Mouse (Mus musculus): ENCODE measurements around the gene Sipa1. TPM values are rescaled to one million over a fixed set of nuclear protein-coding genes. Genes with fewer than 3 reads are reported as not detected.
"Not testable (repeated sequence)": the region's sequence is repeated elsewhere in the genome, so short reads cannot be mapped to it uniquely, and the experiment has no call there.

Gene Sipa1
- polyA plus RNA-seq, 1 experiment from 2014 or later, result 42.2 TPM

DNA sequence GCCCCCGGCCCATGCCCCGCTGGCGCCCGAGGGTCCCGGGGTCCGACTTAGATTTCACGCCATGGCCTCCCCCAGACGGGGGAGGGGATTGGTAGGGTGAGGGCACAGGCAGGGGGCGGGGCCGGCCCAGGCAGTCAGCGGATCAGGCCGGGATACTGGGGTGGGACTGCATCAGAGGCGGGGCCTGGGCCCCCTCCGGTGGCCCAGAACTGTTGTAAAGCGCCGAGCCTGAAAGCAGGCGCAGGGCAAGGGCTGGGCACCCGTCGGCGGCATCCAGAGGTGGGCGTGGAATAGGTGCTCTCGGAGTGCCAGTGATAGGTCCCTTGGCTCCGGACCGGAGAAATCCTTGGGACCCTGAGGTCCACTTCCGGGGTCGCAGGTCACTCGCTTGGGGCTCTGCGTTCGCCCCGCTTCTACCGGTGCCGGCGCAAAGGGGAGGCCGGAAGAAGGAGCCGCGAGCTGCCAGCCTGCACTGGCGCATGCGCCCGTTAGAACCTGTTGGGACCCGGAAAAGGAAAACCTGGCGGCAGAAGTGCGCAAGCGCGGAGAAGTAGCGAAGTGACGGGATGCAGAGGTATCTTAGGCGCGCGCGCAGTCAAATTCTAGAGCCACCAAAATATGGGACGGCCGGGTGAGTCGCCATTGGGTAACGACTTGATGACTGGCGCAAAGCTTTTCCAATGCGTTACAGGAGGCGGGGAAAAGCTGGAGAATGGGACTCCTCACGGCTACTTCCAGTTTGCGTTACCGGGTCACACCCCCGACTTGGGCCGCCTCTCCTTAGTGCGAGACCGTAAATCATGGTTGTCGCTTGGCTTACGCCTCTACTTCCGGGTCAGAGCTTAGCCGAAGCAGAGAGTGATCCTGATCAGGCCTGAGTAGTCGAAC, 24.9 kb upstream of the Sipa1 start, which contains the start of the genes Map3k11 and Pcnx3:
Gene Map3k11, plus strand, starts transcription at position 543 of the 888 bp plus-strand sequence.
Gene Pcnx3, minus strand, starts transcription at position 709 of the 888 bp plus-strand sequence.
- Histone ChIP-seq H3K27me3 (ENCODE audit: control insufficient read depth, insufficient read depth, low read depth, low read length) (no peaks in the 10 kb centered on the region), H3K9ac (ENCODE audit: low read length) (peak within 1 kb of the TSS; percentile 90), H3K27ac (ENCODE audit: low read length) (peak within 1 kb of the TSS; percentile 94), H3K9me3 (ENCODE audit: control insufficient read depth, low read length) (no peaks in the 10 kb centered on the region), H3K4me3 (ENCODE audit: low read length) (peak within 1 kb of the TSS; percentile 87), H3K4me2 (ENCODE audit: low read depth, low read length) (peak within 1 kb of the TSS; percentile 86), H3K4me1 (replicated peaks; ENCODE audit: control insufficient read depth, insufficient read depth, low read length) (peaks cover 29% of the 10 kb centered on the region), H3K36me3 (ENCODE audit: control insufficient read depth, insufficient read depth, low read length) (peaks cover 23% of the 10 kb centered on the region)
- WGBS, result under 1% methylated on average over 68 of the region's 69 CpGs
- ATAC-seq (ENCODE audit: low read depth), result peak; percentile 93

GRCm38 (mm10) chr19:5687738-5688137, 24.2 kb upstream of the Sipa1 start:
- no peak for ATAC-seq (ENCODE audit: low read depth)
- H3K27me3 ChIP-seq (ENCODE audit: control insufficient read depth, insufficient read depth, low read depth, low read length), result no peaks in the 10 kb centered on the region
- H3K9ac ChIP-seq (ENCODE audit: low read length), result peak overlapping the region; percentile 70
- H3K4me3 ChIP-seq (ENCODE audit: low read length), result peak overlapping the region; percentile 87
- H3K27ac ChIP-seq (ENCODE audit: low read length), result peak overlapping the region; percentile 94
- peak overlapping the region; percentile 86 for H3K4me2 ChIP-seq (ENCODE audit: low read depth, low read length)
- peaks cover 29% of the 10 kb centered on the region for H3K4me1 ChIP-seq (replicated peaks; ENCODE audit: control insufficient read depth, insufficient read depth, low read length)
- H3K36me3 ChIP-seq (ENCODE audit: control insufficient read depth, insufficient read depth, low read length), result peaks cover 29% of the 10 kb centered on the region
- no peaks in the 10 kb centered on the region for H3K9me3 ChIP-seq (ENCODE audit: control insufficient read depth, low read length)
- WGBS, result 15% methylated on average over 9 of the region's 9 CpGs

GRCm38 (mm10) chr19:5686954-5687353, 23.4 kb upstream of the Sipa1 start:
- H3K4me3 ChIP-seq (ENCODE audit: low read length); ATAC-seq (ENCODE audit: low read depth); H3K4me2 ChIP-seq (ENCODE audit: low read depth, low read length); H3K27me3 ChIP-seq (ENCODE audit: control insufficient read depth, insufficient read depth, low read depth, low read length); H3K9me3 ChIP-seq (ENCODE audit: control insufficient read depth, low read length); H3K27ac ChIP-seq (ENCODE audit: low read length); H3K9ac ChIP-seq (ENCODE audit: low read length): not testable (repeated sequence)
- Histone ChIP-seq H3K4me1 (replicated peaks; ENCODE audit: control insufficient read depth, insufficient read depth, low read length) (peaks cover 27% of the 10 kb centered on the region), H3K36me3 (ENCODE audit: control insufficient read depth, insufficient read depth, low read length) (peaks cover 35% of the 10 kb centered on the region)
- WGBS, result 90% methylated on average over 11 of the region's 12 CpGs

GRCm38 (mm10) chr19:5686437-5686836, 22.9 kb upstream of the Sipa1 start:
- Histone ChIP-seq H3K36me3 (ENCODE audit: control insufficient read depth, insufficient read depth, low read length) (peaks cover 37% of the 10 kb centered on the region), H3K4me1 (replicated peaks; ENCODE audit: control insufficient read depth, insufficient read depth, low read length) (peaks cover 22% of the 10 kb centered on the region), H3K27me3 (ENCODE audit: control insufficient read depth, insufficient read depth, low read depth, low read length) (no peaks in the 10 kb centered on the region), H3K4me3 (ENCODE audit: low read length) (no peak overlapping the region), H3K4me2 (ENCODE audit: low read depth, low read length) (no peak overlapping the region), H3K27ac (ENCODE audit: low read length) (no peak overlapping the region), H3K9me3 (ENCODE audit: control insufficient read depth, low read length) (no peaks in the 10 kb centered on the region), H3K9ac (ENCODE audit: low read length) (no peak overlapping the region)
- 81% methylated on average over 13 of the region's 13 CpGs for WGBS
- ATAC-seq (ENCODE audit: low read depth), result no peak

DNA sequence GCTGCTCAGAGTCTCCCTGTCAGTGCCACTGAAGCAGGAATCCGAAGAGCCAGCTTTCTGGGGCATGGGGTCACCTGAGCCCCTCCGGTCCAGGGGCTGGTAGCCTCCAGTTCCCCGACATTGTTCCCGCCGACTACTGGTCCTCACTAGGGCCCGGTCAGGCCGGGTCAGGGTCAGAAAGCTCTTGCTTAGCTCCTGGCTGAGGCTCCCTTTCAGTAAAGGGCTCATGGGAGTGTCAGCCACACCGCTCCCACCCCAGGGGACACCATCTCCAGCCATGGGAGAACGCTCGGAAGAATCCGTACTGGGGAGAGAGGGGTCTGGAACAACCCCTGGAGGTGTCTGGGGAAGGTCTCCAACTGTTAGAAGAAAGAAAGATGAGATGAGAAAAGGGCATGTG, 22.4 kb upstream of the Sipa1 start:
- no peak overlapping the region for H3K9ac ChIP-seq (ENCODE audit: low read length)
- H3K27ac ChIP-seq (ENCODE audit: low read length), result no peak overlapping the region
- 88% methylated on average over 11 of the region's 11 CpGs for WGBS
- H3K4me1 ChIP-seq (replicated peaks; ENCODE audit: control insufficient read depth, insufficient read depth, low read length), result peaks cover 16% of the 10 kb centered on the region
- peaks cover 40% of the 10 kb centered on the region for H3K36me3 ChIP-seq (ENCODE audit: control insufficient read depth, insufficient read depth, low read length)
- no peaks in the 10 kb centered on the region for H3K27me3 ChIP-seq (ENCODE audit: control insufficient read depth, insufficient read depth, low read depth, low read length)
- no peak overlapping the region for H3K4me3 ChIP-seq (ENCODE audit: low read length)
- ATAC-seq (ENCODE audit: low read depth), result no peak
- H3K9me3 ChIP-seq (ENCODE audit: control insufficient read depth, low read length), result no peaks in the 10 kb centered on the region
- H3K4me2 ChIP-seq (ENCODE audit: low read depth, low read length), result no peak overlapping the region

DNA sequence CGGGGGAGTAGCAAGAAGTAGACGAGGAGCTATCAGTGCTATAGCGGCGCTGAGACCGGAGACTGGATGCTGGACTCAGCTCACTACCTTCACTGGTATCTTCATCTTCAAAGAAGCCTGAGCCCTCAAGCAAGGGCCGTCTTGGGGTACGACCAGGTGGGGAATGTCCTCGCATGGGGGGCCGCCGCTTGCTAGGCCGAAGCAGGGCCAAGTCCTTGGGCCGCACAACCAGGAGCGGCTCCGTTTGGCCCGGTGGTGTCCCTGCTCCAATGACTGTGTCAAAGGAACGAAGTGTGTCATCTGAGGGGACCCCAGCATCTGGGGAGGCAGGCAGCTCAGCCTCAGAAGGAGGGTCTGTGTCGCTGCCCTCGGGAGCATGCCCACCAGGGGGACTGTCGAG, 21.9 kb upstream of the Sipa1 start:
- Histone ChIP-seq H3K4me3 (ENCODE audit: low read length) (no peak overlapping the region), H3K36me3 (ENCODE audit: control insufficient read depth, insufficient read depth, low read length) (peaks cover 43% of the 10 kb centered on the region), H3K27me3 (ENCODE audit: control insufficient read depth, insufficient read depth, low read depth, low read length) (no peaks in the 10 kb centered on the region), H3K9ac (ENCODE audit: low read length) (no peak overlapping the region), H3K4me2 (ENCODE audit: low read depth, low read length) (no peak overlapping the region), H3K9me3 (ENCODE audit: control insufficient read depth, low read length) (no peaks in the 10 kb centered on the region), H3K4me1 (replicated peaks; ENCODE audit: control insufficient read depth, insufficient read depth, low read length) (peaks cover 12% of the 10 kb centered on the region), H3K27ac (ENCODE audit: low read length) (no peak overlapping the region)
- WGBS, result 95% methylated on average over 19 of the region's 19 CpGs
- no peak for ATAC-seq (ENCODE audit: low read depth)

- H3K9me3 ChIP-seq (ENCODE audit: control insufficient read depth, low read length), result no peaks in the 10 kb centered on the region
- 89% methylated on average over 13 of the region's 13 CpGs for WGBS
- H3K9ac ChIP-seq (ENCODE audit: low read length), result no peak overlapping the region
- peaks cover 9% of the 10 kb centered on the region for H3K4me1 ChIP-seq (replicated peaks; ENCODE audit: control insufficient read depth, insufficient read depth, low read length)
- no peak overlapping the region for H3K27ac ChIP-seq (ENCODE audit: low read length)
- H3K4me3 ChIP-seq (ENCODE audit: low read length), result no peak overlapping the region
- H3K4me2 ChIP-seq (ENCODE audit: low read depth, low read length), result no peak overlapping the region
- H3K36me3 ChIP-seq (ENCODE audit: control insufficient read depth, insufficient read depth, low read length), result peaks cover 43% of the 10 kb centered on the region
- no peak for ATAC-seq (ENCODE audit: low read depth)
- H3K27me3 ChIP-seq (ENCODE audit: control insufficient read depth, insufficient read depth, low read depth, low read length), result no peaks in the 10 kb centered on the region
These were observed 21.5 kb upstream of the Sipa1 start for GRCm38 (mm10) chr19:5684985-5685384.

- H3K9ac ChIP-seq (ENCODE audit: low read length), result no peak overlapping the region
- peaks cover 9% of the 10 kb centered on the region for H3K4me1 ChIP-seq (replicated peaks; ENCODE audit: control insufficient read depth, insufficient read depth, low read length)
- ATAC-seq (ENCODE audit: low read depth), result no peak
- no peak overlapping the region for H3K27ac ChIP-seq (ENCODE audit: low read length)
- no peaks in the 10 kb centered on the region for H3K27me3 ChIP-seq (ENCODE audit: control insufficient read depth, insufficient read depth, low read depth, low read length)
- WGBS, result 88% methylated on average over 12 of the region's 12 CpGs
- no peak overlapping the region for H3K4me2 ChIP-seq (ENCODE audit: low read depth, low read length)
- H3K36me3 ChIP-seq (ENCODE audit: control insufficient read depth, insufficient read depth, low read length), result peaks cover 46% of the 10 kb centered on the region
- no peaks in the 10 kb centered on the region for H3K9me3 ChIP-seq (ENCODE audit: control insufficient read depth, low read length)
- no peak overlapping the region for H3K4me3 ChIP-seq (ENCODE audit: low read length)
These were observed 20.7 kb upstream of the Sipa1 start for GRCm38 (mm10) chr19:5684236-5684635.

- 73% methylated on average over 4 of the region's 4 CpGs for WGBS
- H3K9me3 ChIP-seq (ENCODE audit: control insufficient read depth, low read length), result no peaks in the 10 kb centered on the region
- H3K4me1 ChIP-seq (replicated peaks; ENCODE audit: control insufficient read depth, insufficient read depth, low read length), result no peaks in the 10 kb centered on the region
- ATAC-seq (ENCODE audit: low read depth), result 0 out of 2 replicates have a peak, but pooled peaks have one; percentile 16
- no peak overlapping the region for H3K4me3 ChIP-seq (ENCODE audit: low read length)
- no peak overlapping the region for H3K27ac ChIP-seq (ENCODE audit: low read length)
- H3K36me3 ChIP-seq (ENCODE audit: control insufficient read depth, insufficient read depth, low read length), result peaks cover 62% of the 10 kb centered on the region
- no peaks in the 10 kb centered on the region for H3K27me3 ChIP-seq (ENCODE audit: control insufficient read depth, insufficient read depth, low read depth, low read length)
- no peak overlapping the region for H3K9ac ChIP-seq (ENCODE audit: low read length)
- H3K4me2 ChIP-seq (ENCODE audit: low read depth, low read length), result no peak overlapping the region
These were observed 16.9 kb upstream of the Sipa1 start for GRCm38 (mm10) chr19:5680432-5680831.
